Mouse (Mus musculus) forebrain, postnatal 0 days (tissue): ENCODE results near the gene Ip6k1. TPM values are rescaled to one million over a fixed set of nuclear protein-coding genes. Genes with fewer than 3 reads are reported as not detected.

Experiments
- ATAC-seq: fragments of 200-750 bp; cut with Nextera tagmentation; 2 replicates; pipeline ENCODE4 v1.8.0; 2017; ENCODE audit warnings: mild to moderate bottlenecking, moderate library complexity
- DNase-seq: peaks from one replicate; pipeline ENCODE4 v3.0.0-alpha.2; 2015
- H3K27ac ChIP-seq: fragments of 300-500 bp; sonication (generic); 2 replicates; pipeline ENCODE4 v1.5.1; 2014; ENCODE audit warnings: low read depth, mild to moderate bottlenecking, antibody characterized with exemption, low read length, moderate library complexity, mixed read lengths
- H3K27me3 ChIP-seq: fragments of 300-500 bp; sonication (generic); 2 replicates; pipeline ENCODE4 v1.6.1; 2014; ENCODE audit warnings: mild to moderate bottlenecking, low read length, mixed read lengths; ENCODE audit not compliant: insufficient read depth
- H3K36me3 ChIP-seq: fragments of 300-500 bp; sonication (generic); 2 replicates; pipeline ENCODE4 v1.6.1; 2014; ENCODE audit warnings: mild to moderate bottlenecking, moderate library complexity; ENCODE audit not compliant: insufficient read depth
- H3K4me1 ChIP-seq: fragments of 300-500 bp; sonication (generic); 2 replicates; pipeline ENCODE4 v1.6.1; 2014; ENCODE audit warnings: antibody characterized with exemption; ENCODE audit not compliant: insufficient read depth
- H3K4me2 ChIP-seq: fragments of 300-500 bp; sonication (generic); 2 replicates; pipeline ENCODE4 v1.6.1; 2014; ENCODE audit warnings: low read depth, mild to moderate bottlenecking, moderate library complexity
- H3K4me3 ChIP-seq: fragments of 300-500 bp; sonication (generic); 2 replicates; pipeline ENCODE4 v1.5.1; 2014; ENCODE audit warnings: low read depth, low read length, mixed read lengths
- H3K9ac ChIP-seq: fragments of 300-500 bp; sonication (generic); 2 replicates; pipeline ENCODE4 v1.6.1; 2014; ENCODE audit warnings: mild to moderate bottlenecking
- H3K9me3 ChIP-seq: fragments of 300-500 bp; sonication (generic); 2 replicates; pipeline ENCODE4 v1.6.1; 2016; ENCODE audit warnings: low read length
- CTCF ChIP-seq: sonication (generic); IDR thresholded peaks from 2 replicates; pipeline ENCODE4 v1.5.1; 2016; ENCODE audit warnings: antibody characterized with exemption, control low read depth, low read depth
- WGBS: fragments of 180-500 bp; shearing (Covaris S2); extraction: QIAGEN DNeasy Blood & Tissue Kit; methylation state at CpG from one replicate; pipeline ENCODE4 v1.1.7; 2014; 5-methylcytosine and 5-hydroxymethylcytosine counted together
- polyA plus RNA-seq: library from polyadenylated mRNA; unstranded; fragments of >200 nt; fragmentation: Nextera tagmentation; extraction: Ambion mirVana; gene quantifications from 2 replicates; pipeline ENCODE4 v1.2.1, GENCODE M21; 2015
- total RNA-seq: library from RNA; depleted of rRNA; stranded (reverse); fragments of >200 nt; gene quantifications from 2 replicates; pipeline ENCODE4 v1.2.3, GENCODE M21; 2014

Gene Ip6k1
- total and polyA plus RNA-seq, 2 experiments from 2014 or later, result 86.9 to 251 TPM

DNA sequence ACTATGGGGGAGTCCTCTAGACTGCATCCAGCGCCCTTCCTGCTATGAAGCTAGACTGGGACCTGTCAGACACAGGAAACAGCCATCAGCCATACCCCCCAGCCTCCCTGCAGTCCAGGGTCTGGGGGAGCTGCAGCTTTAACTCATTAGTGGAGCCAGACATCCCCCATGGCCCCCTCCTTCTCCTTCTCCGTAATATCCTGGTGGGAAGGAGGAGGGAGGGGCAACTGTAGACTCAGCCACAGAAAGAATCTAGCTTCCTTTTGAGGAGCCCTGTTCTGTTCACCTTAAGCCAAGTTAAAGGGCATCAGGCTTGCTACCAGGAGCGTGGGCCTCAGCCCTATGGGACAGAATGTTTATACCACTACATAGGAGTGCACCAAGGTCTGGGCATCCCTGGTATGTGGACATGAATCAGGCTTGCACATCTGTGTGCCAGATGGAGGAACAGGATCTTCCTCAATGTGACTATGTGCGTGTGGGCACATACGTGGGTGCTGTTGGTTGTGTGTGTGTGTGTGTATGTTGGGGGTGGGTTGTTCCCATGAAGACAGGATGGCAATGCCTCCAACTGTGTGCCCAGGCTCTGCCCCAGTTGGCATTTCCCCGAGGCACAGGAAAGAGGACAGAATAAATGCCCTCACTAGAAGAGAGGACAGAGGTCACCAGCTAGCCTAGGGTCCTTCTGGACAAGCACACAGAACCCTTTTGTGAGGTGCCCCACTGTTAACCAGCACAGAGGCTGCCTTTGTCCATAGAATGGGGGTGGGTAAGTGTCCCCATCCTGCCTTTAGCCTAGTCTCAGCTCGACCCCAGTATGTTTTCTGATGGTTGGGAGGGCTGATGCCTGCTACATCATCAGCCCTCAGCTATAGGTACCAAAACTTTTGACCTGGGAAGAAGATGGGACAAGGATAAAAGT is 20.4 kb upstream of the Ip6k1 start:
- TF ChIP-seq CTCF, result no peak
- no peak for ATAC-seq

DNA sequence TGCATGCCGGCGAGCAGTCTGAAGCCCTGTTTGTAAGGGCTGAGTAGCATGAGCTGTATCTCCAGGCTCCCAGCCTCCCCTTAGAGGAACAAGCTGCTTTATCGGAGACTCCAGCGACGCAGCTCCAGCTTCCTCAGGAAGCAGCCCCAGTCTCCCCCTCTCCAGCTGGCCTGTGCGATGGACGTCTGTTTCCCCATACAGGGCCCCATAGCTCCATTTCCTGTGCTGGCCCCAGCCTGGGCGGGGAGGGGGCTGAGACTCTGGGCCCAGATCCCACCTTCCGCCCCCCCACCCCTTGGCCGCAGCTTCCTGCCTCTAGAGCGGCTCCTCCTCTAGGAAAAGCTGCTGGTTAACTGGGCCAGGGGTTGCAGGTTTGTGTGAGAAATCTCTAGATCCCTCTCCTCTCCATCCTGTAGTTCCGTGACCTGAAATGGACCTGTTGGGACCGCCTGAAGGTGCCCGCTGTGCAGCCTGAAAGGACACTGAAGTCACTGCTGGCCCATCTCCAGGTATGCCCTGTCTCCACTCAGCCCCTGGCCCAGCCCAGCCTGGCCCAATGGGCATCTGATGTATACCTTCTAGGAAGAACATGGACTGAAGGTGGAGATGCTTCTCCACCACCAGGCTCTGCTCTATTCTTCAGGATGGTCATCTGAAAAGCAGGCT is 19.5 kb upstream of the Ip6k1 start, which contains the start of gene Gm20661:
Gm20661 (plus strand) TSS at position 378 of the 666 bp plus-strand sequence.
- TF ChIP-seq CTCF, result no peak
- Histone ChIP-seq H3K4me3 (no peak within 1 kb of the TSS), H3K4me2 (peak within 1 kb of the TSS; percentile 10; the same call in 1 of the 2 replicates), H3K36me3 (no peaks in the 10 kb centered on the region), H3K4me1 (peaks cover 5% of the 10 kb centered on the region; the same call in 1 of the 2 replicates), H3K9me3 (no peaks in the 10 kb centered on the region), H3K27ac (peak within 1 kb of the TSS; percentile 66), H3K9ac (no peak within 1 kb of the TSS), H3K27me3 (no peaks in the 10 kb centered on the region)
- WGBS, result 40% methylated on average over 14 of the region's 14 CpGs
- DNase-seq (peak; percentile 20), ATAC-seq (peak; percentile 23)

More for the DNA sequence above, 20.4 kb upstream of the Ip6k1 start:
- no peak for DNase-seq
- H3K4me2 ChIP-seq, result no peak overlapping the region
- H3K27me3 ChIP-seq, result no peaks in the 10 kb centered on the region
- WGBS, result 59% methylated on average over 7 of the region's 7 CpGs
- peaks cover 5% of the 10 kb centered on the region; the same call in 1 of the 2 replicates for H3K4me1 ChIP-seq
- H3K27ac ChIP-seq, result peak overlapping the region; percentile 66
- H3K9me3 ChIP-seq, result no peaks in the 10 kb centered on the region
- H3K9ac ChIP-seq, result no peak overlapping the region
- no peak overlapping the region for H3K4me3 ChIP-seq
- H3K36me3 ChIP-seq, result no peaks in the 10 kb centered on the region

DNA sequence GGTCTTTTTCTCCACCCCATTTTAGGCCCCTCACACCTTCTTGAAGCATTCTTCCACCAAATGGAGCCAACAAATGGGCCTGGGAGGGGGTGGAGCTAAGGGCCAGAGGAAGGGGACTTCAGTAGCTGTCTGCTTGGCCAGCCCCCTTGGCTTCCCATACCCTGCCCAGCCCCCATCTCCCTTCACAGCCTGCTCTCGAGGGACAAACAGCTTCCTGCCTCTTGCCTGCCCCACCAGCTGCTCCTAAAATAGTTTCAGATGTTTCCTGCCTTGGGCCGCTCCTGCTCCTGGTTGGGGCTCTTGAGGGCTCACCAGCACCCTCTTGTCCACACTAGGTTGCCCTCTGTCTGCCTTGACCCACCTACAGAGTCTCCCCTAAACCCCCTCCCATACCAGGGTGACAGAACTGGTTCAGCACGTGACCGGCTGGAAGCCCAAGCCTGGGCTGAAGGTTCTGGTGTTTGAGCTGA is 18.8 kb upstream of the Ip6k1 start:
- Histone ChIP-seq H3K9ac (no peak overlapping the region), H3K4me3 (no peak overlapping the region), H3K27ac (peak overlapping the region; percentile 66; the same call in 1 of the 2 replicates), H3K4me2 (no peak overlapping the region), H3K36me3 (no peaks in the 10 kb centered on the region), H3K4me1 (peaks cover 5% of the 10 kb centered on the region; the same call in 1 of the 2 replicates), H3K9me3 (no peaks in the 10 kb centered on the region), H3K27me3 (no peaks in the 10 kb centered on the region)
- 41% methylated on average over 4 of the region's 4 CpGs for WGBS
- DNase-seq (no peak), ATAC-seq (no peak)
- no peak for TF ChIP-seq CTCF

DNA sequence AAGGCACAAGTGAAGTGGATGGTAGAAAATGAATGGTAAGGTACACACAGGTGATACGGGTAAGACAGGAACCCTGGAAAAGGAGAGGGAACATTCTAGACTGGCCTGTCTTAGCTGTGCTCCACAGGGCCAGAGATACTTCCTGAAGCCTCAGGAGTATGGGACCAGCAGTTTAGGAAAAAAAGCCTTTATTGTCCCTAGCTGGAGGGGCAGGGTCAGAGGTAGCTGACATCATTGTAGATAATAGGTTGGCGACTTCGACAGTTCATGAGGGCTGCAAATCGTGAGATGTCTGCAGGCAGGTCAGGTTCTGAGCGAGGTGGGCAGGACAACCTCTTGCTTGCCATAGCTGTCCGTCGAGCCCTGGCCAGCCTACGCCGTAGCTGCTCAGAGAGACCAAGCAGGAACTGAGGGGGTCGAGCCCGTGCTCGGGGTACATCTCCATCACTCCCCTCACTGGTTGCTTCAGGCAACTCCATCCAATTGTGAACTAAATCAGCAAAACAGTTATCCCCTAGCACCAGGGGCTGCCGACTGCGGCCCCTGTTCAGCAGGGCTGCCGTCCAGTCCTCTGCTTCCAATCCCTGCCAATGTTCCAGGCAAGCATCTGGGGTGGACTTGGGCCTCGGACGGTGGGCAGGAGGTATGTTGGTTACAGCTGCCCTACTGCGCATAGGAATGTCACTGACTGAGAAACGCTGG is 18.1 kb upstream of the Ip6k1 start:
- DNase-seq (no peak), ATAC-seq (no peak)
- H3K36me3 ChIP-seq, result no peaks in the 10 kb centered on the region
- H3K9me3 ChIP-seq, result no peaks in the 10 kb centered on the region
- H3K9ac ChIP-seq, result no peak overlapping the region
- no peak for TF ChIP-seq CTCF
- 0 out of 2 replicates have a peak overlapping the region, but pooled peaks have one; percentile 64 for H3K4me3 ChIP-seq
- 0 out of 2 replicates have a peak overlapping the region, but pooled peaks have one; percentile 21 for H3K27ac ChIP-seq
- H3K27me3 ChIP-seq, result no peaks in the 10 kb centered on the region
- H3K4me2 ChIP-seq, result peak overlapping the region; percentile 91
- WGBS, result 81% methylated on average over 19 of the region's 19 CpGs
- H3K4me1 ChIP-seq, result peaks cover 5% of the 10 kb centered on the region; the same call in 1 of the 2 replicates

DNA sequence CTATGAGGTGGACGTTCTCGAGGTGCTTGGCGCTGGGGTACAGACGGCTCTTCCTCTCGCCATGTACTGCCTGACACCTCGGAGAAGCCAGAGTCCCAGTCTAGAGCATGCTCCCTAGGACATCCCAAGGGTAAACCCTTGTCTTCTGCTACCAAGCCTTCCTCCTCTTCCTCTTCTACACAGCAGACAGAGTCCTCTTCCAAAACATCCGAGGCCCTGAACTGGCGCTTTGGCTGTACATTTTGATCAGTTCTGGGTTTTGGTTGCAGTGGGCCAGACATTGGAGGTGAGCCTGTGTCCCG is 17.6 kb upstream of the Ip6k1 start:
- H3K9ac ChIP-seq, result peak overlapping the region; percentile 55
- peaks cover 5% of the 10 kb centered on the region; the same call in 1 of the 2 replicates for H3K4me1 ChIP-seq
- H3K36me3 ChIP-seq, result no peaks in the 10 kb centered on the region
- H3K4me3 ChIP-seq, result peak overlapping the region; percentile 64; the same call in 1 of the 2 replicates
- ATAC-seq (no peak), DNase-seq (no peak)
- TF ChIP-seq CTCF, result no peak
- no peaks in the 10 kb centered on the region for H3K9me3 ChIP-seq
- no peaks in the 10 kb centered on the region for H3K27me3 ChIP-seq
- no peak overlapping the region for H3K27ac ChIP-seq
- peak overlapping the region; percentile 91 for H3K4me2 ChIP-seq
- WGBS, result 62% methylated on average over 9 of the region's 9 CpGs
